Mouse (Mus musculus): ENCODE results near the gene Sh2d4b. TPM values are rescaled to one million over a fixed set of nuclear protein-coding genes. Genes with fewer than 3 reads are reported as not detected.

Gene Sh2d4b
- 0.08 and 0.17 TPM in 2 replicates for polyA plus RNA-seq (2012; rRNA removed)

GRCm38 (mm10) chr14:40893196-40893595 lies at the start of gene Sh2d4b:
Gene Sh2d4b, minus strand, starts transcription at chr14:40893266.

Other genes with a start within 250 kb of the Sh2d4b start
- gene Tspan14, start 73.5 kb upstream of the Sh2d4b start, polyA plus RNA-seq (2012; rRNA removed): 37.8 and 40.6 TPM in 2 replicates
- 3.6 and 5.7 TPM in 2 replicates for gene Fam213a, start 120.5 kb upstream of the Sh2d4b start, polyA plus RNA-seq (2012; rRNA removed)
- gene Dydc2, start 175.9 kb upstream of the Sh2d4b start, polyA plus RNA-seq (2012; rRNA removed): not detected in 2 replicates
- gene Dydc1, start 179.6 kb upstream of the Sh2d4b start, polyA plus RNA-seq (2012; rRNA removed): not detected in 2 replicates
- gene Mat1a, start 211.8 kb upstream of the Sh2d4b start, polyA plus RNA-seq (2012; rRNA removed): 0.14 and 0.42 TPM in 2 replicates
- 0.19 TPM in 1 of 2 replicates, not detected in the other for gene Sftpa1, start 238.5 kb upstream of the Sh2d4b start, polyA plus RNA-seq (2012; rRNA removed)

Data from colon, adult 2 months (tissue).